Mouse (Mus musculus): ENCODE measurements around the gene Sdc4.

Gene Sdc4

GRCm38 (mm10) chr2:164431676-164432465 is 11.8 kb downstream of the Sdc4 start:
- DNase-seq (ENCODE audit: low read depth, low spot score) = no peak

- DNase-seq (ENCODE audit: low read depth, low spot score) = no peak
Observed at GRCm38 (mm10) chr2:164430697-164431096, 13.0 kb downstream of the Sdc4 start.

- no peak for DNase-seq (ENCODE audit: low read depth, low spot score)
Observed at GRCm38 (mm10) chr2:164429881-164430615, 13.6 kb downstream of the Sdc4 start.

- no peak for DNase-seq (ENCODE audit: low read depth, low spot score)
Observed at GRCm38 (mm10) chr2:164428451-164428850, 15.2 kb downstream of the Sdc4 start.

GRCm38 (mm10) chr2:164426952-164427351 is 16.7 kb downstream of the Sdc4 start:
- no peak for DNase-seq (ENCODE audit: low read depth, low spot score)

- no peak for DNase-seq (ENCODE audit: low read depth, low spot score)
Observed at GRCm38 (mm10) chr2:164426121-164426520, 17.6 kb downstream of the Sdc4 start.

- DNase-seq (ENCODE audit: low read depth, low spot score) = no peak
Observed at GRCm38 (mm10) chr2:164425401-164425800, 18.3 kb downstream of the Sdc4 start.

GRCm38 (mm10) chr2:164424406-164424805 is 19.3 kb downstream of the Sdc4 start:
- no peak for DNase-seq (ENCODE audit: low read depth, low spot score)

- DNase-seq (ENCODE audit: low read depth, low spot score) = no peak
Observed at GRCm38 (mm10) chr2:164423464-164423863, 20.2 kb downstream of the Sdc4 start.

- DNase-seq (ENCODE audit: low read depth, low spot score) = no peak
Observed at GRCm38 (mm10) chr2:164422675-164423393, 20.9 kb downstream of the Sdc4 start.

GRCm38 (mm10) chr2:164421979-164422378 is 21.7 kb downstream of the Sdc4 start:
- no peak for DNase-seq (ENCODE audit: low read depth, low spot score)

- DNase-seq (ENCODE audit: low read depth, low spot score) = no peak
Observed at GRCm38 (mm10) chr2:164421306-164421705, 22.4 kb downstream of the Sdc4 start.

GRCm38 (mm10) chr2:164419489-164419888 is 24.2 kb downstream of the Sdc4 start:
- DNase-seq (ENCODE audit: low read depth, low spot score) = no peak

- no peak for DNase-seq (ENCODE audit: low read depth, low spot score)
Observed at GRCm38 (mm10) chr2:164418308-164418875, 25.3 kb downstream of the Sdc4 start.

- DNase-seq (ENCODE audit: low read depth, low spot score) = peak; percentile 67
Observed at GRCm38 (mm10) chr2:164417198-164417597, 26.5 kb downstream of the Sdc4 start.

- no peak for DNase-seq (ENCODE audit: low read depth, low spot score)
Observed at GRCm38 (mm10) chr2:164414581-164414980, 29.1 kb downstream of the Sdc4 start.

- DNase-seq (ENCODE audit: low read depth, low spot score) = no peak
Observed at GRCm38 (mm10) chr2:164414167-164414566, 29.5 kb downstream of the Sdc4 start.

- DNase-seq (ENCODE audit: low read depth, low spot score) = peak; percentile 88
Observed at GRCm38 (mm10) chr2:164407708-164408107, 36.0 kb downstream of the Sdc4 start.

- DNase-seq (ENCODE audit: low read depth, low spot score) = no peak
Observed at GRCm38 (mm10) chr2:164405519-164405918, 38.2 kb downstream of the Sdc4 start.

GRCm38 (mm10) chr2:164405060-164405459 is 38.6 kb downstream of the Sdc4 start, which contains the start of gene Matn4:
TSS of gene Matn4 (minus strand) at chr2:164405160.
- no peak for DNase-seq (ENCODE audit: low read depth, low spot score)

- DNase-seq (ENCODE audit: low read depth, low spot score) = no peak
Observed at GRCm38 (mm10) chr2:164404082-164404990, 39.4 kb downstream of the Sdc4 start.
